Mouse (Mus musculus) frontal cortex, postnatal 10 days (tissue): ENCODE measurements around the gene Aff4.

Source experiments
- DNase-seq, 2 experiments: peaks; one replicate each; pipeline ENCODE4 v3.0.0; 2022; ENCODE audit warnings: low spot score in 2 of 2, mixed read lengths in 1 of 2

The Aff4 gene

GRCm38 (mm10) chr11:53458996-53459395 is 108.4 kb downstream of the Aff4 start:
- DNase-seq, result no peak

DNA sequence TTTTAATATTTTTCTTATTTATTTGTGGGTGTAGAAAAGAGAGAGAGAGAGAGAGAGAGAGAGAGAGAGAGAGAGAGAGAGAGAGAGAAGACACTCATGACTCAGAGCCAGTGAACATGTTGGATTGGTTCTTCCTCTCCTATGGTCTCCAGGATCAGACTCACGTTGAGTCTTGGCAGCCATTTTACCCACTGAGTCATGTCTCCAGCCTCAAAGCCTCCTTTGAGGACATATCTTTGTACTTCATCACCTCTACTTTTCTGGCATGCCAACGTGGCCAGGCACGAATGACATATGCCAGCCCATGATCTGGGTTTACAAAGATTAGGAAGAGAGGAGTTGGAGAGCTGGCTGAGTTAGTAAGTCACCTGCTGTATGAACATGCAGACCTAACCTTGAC is 109.6 kb downstream of the Aff4 start:
- DNase-seq, result no peak

GRCm38 (mm10) chr11:53461727-53462126 is 111.1 kb downstream of the Aff4 start:
- DNase-seq, result no peak

GRCm38 (mm10) chr11:53463551-53464424 is 113.2 kb downstream of the Aff4 start:
- DNase-seq, result peak in 1 of 2 experiments; percentile 36

DNA sequence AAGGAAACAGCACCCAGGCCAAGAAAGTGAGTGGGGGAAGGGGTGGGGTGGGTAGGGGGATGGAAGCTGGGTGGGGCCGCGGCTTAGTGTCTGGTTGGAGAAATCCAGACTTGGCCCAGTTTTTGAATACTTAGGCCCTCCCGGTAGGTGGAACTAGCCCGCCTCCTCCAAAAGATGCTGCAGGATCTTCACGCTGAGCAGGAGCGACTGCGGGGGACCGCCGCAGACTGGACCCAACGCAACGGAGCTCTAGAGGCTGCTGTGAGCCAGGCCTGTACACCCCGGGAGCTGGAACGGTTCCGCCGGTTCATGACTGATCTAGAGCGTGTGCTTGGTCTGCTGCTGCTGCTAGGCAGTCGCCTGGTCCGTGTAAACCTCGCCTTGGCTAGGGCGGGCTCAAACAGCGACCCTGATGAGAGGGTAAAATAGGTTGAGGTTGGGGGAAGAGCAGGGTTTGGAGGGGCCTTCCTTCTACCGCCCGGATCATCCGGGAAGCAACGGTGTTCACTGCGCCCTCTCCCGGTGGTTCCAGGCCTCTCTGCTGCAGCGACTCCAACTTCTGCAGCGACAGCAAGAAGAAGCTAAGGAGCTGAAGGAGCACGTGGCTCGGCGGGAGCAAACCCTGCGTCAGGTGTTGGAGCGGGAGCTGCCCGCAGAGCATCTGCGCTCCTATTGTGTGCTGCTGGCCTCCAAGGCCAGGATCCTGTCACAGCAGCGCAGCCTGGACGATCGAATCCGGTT is 115.8 kb downstream of the Aff4 start:
- DNase-seq, result peak; percentile 71 to 83

DNA sequence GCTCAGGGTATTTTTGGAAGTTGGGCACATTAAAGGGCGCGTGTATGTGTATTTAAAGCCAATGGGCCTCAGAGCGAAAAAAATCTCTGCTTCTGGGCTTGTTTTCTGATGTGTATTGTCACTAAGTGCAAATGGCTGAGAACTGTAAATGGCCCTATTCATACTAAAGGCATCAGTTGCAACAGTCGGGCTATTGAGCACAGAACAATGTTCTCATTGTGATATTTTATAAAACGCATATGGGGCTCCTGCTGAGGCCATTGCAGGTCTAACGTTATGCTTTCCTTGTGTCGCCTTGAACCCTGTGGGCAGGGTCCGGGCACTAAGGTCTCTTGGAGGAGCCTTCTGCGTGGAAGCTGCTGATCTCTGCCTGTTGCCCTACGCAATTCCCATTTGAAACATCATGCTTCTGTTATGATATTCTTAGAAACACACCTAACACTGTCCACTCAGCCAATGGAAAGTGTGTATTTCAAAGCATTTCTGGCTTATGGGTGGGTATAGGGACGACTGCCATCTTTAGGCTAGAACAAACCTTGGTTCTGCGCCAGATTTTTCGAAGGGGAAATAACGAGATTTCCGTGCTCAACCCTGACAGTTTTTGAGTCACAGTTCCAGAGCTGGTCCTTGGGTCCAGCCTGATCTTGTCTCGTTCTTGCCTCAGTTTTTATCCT is 118.8 kb downstream of the Aff4 start:
- DNase-seq, result peak in 1 of 2 experiments; percentile 54

GRCm38 (mm10) chr11:53469968-53470695 is 119.5 kb downstream of the Aff4 start, which contains the start of gene Gm9837:
Gm9837 (minus strand) TSS chr11:53470479.
- DNase-seq, result peak; percentile 82 to 89
